Mouse (Mus musculus): ENCODE data around the gene Fam171a1.
"Not testable (repeated sequence)": the region's sequence is repeated elsewhere in the genome, so short reads cannot be mapped to it uniquely, and the experiment has no call there.

Gene Fam171a1

GRCm38 (mm10) chr2:3113866-3114265 is at the start of gene Fam171a1:
Gene Fam171a1 (plus strand): TSS chr2:3114224.
- no peak for DNase-seq (ENCODE audit: low spot score)

- no peak for DNase-seq (ENCODE audit: low spot score)
Observed at GRCm38 (mm10) chr2:3069140-3069539, 44.9 kb upstream of the Fam171a1 start.

GRCm38 (mm10) chr2:3088361-3088760 is 25.7 kb upstream of the Fam171a1 start:
- not testable (repeated sequence) for DNase-seq (ENCODE audit: low spot score)

- DNase-seq (ENCODE audit: low spot score): no peak
Observed at GRCm38 (mm10) chr2:3089274-3089673, 24.8 kb upstream of the Fam171a1 start.

GRCm38 (mm10) chr2:3096101-3096500 is 17.9 kb upstream of the Fam171a1 start:
- no peak for DNase-seq (ENCODE audit: low spot score)

GRCm38 (mm10) chr2:3099971-3100370 is 14.1 kb upstream of the Fam171a1 start:
- DNase-seq (ENCODE audit: low spot score): no peak

GRCm38 (mm10) chr2:3101292-3101957 is 12.6 kb upstream of the Fam171a1 start:
- no peak for DNase-seq (ENCODE audit: low spot score)

- DNase-seq (ENCODE audit: low spot score): no peak
Observed at GRCm38 (mm10) chr2:3102360-3102759, 11.7 kb upstream of the Fam171a1 start.

GRCm38 (mm10) chr2:3107471-3107870 is 6.6 kb upstream of the Fam171a1 start:
- no peak for DNase-seq (ENCODE audit: low spot score)

GRCm38 (mm10) chr2:3108431-3108830 is 5.6 kb upstream of the Fam171a1 start:
- no peak for DNase-seq (ENCODE audit: low spot score)

GRCm38 (mm10) chr2:3108834-3109233 is 5.2 kb upstream of the Fam171a1 start:
- no peak for DNase-seq (ENCODE audit: low spot score)

- no peak for DNase-seq (ENCODE audit: low spot score)
Observed at GRCm38 (mm10) chr2:3117855-3118202, 3.8 kb downstream of the Fam171a1 start.

- DNase-seq (ENCODE audit: low spot score): peak; percentile 79
Observed at GRCm38 (mm10) chr2:3118203-3118941, 4.3 kb downstream of the Fam171a1 start.

GRCm38 (mm10) chr2:3118969-3119368 is 4.9 kb downstream of the Fam171a1 start:
- no peak for DNase-seq (ENCODE audit: low spot score)

- DNase-seq (ENCODE audit: low spot score): no peak
Observed at GRCm38 (mm10) chr2:3119371-3119935, 5.4 kb downstream of the Fam171a1 start.

GRCm38 (mm10) chr2:3122571-3122970 is 8.5 kb downstream of the Fam171a1 start:
- DNase-seq (ENCODE audit: low spot score): no peak

- no peak for DNase-seq (ENCODE audit: low spot score)
Observed at GRCm38 (mm10) chr2:3127256-3127883, 13.3 kb downstream of the Fam171a1 start.

GRCm38 (mm10) chr2:3128344-3128871 is 14.4 kb downstream of the Fam171a1 start:
- DNase-seq (ENCODE audit: low spot score): no peak

- no peak for DNase-seq (ENCODE audit: low spot score)
Observed at GRCm38 (mm10) chr2:3128910-3129309, 14.9 kb downstream of the Fam171a1 start.

- DNase-seq (ENCODE audit: low spot score): no peak
Observed at GRCm38 (mm10) chr2:3132473-3132872, 18.4 kb downstream of the Fam171a1 start.

- DNase-seq (ENCODE audit: low spot score): no peak
Observed at GRCm38 (mm10) chr2:3134580-3135296, 20.7 kb downstream of the Fam171a1 start.

GRCm38 (mm10) chr2:3135297-3135684 is 21.3 kb downstream of the Fam171a1 start:
- DNase-seq (ENCODE audit: low spot score): no peak
